Mouse (Mus musculus) CD4-positive, CD25-positive, alpha-beta regulatory T cell, adult 2 months (primary cell): ENCODE data around the gene Igsf9.

Experiments
- DNase-seq: peaks from one replicate; pipeline ENCODE4 v3.0.0-alpha.2; 2012; ENCODE audit warnings: low read depth, low spot score

The Igsf9 gene

GRCm38 (mm10) chr1:172515396-172515795 is 33.8 kb downstream of the Igsf9 start:
- DNase-seq, result no peak

GRCm38 (mm10) chr1:172518013-172518412 is 36.4 kb downstream of the Igsf9 start:
- DNase-seq, result peak; percentile 59

- DNase-seq, result no peak
These were observed 38.1 kb downstream of the Igsf9 start for GRCm38 (mm10) chr1:172519644-172520043.

GRCm38 (mm10) chr1:172520576-172521440 is 39.2 kb downstream of the Igsf9 start, which contains the start of gene Cfap45:
Gene Cfap45 (plus strand): TSS chr1:172520801.
- DNase-seq, result peak; percentile 92

GRCm38 (mm10) chr1:172522524-172522923 is 40.9 kb downstream of the Igsf9 start:
- DNase-seq, result no peak

- DNase-seq, result no peak
These were observed 42.1 kb downstream of the Igsf9 start for GRCm38 (mm10) chr1:172523699-172524101.

GRCm38 (mm10) chr1:172525027-172525764 is 43.6 kb downstream of the Igsf9 start:
- DNase-seq, result peak; percentile 56

GRCm38 (mm10) chr1:172525971-172526370 is 44.4 kb downstream of the Igsf9 start:
- no peak for DNase-seq

- DNase-seq, result peak; percentile 69
These were observed 44.9 kb downstream of the Igsf9 start for GRCm38 (mm10) chr1:172526380-172527081.

- no peak for DNase-seq
These were observed 45.8 kb downstream of the Igsf9 start for GRCm38 (mm10) chr1:172527431-172527830.

GRCm38 (mm10) chr1:172528701-172529100 is 47.1 kb downstream of the Igsf9 start:
- peak; percentile 94 for DNase-seq

- no peak for DNase-seq
These were observed 49.1 kb downstream of the Igsf9 start for GRCm38 (mm10) chr1:172530544-172531220.

GRCm38 (mm10) chr1:172532551-172532950 is 51.0 kb downstream of the Igsf9 start:
- no peak for DNase-seq

- no peak for DNase-seq
These were observed 53.5 kb downstream of the Igsf9 start for GRCm38 (mm10) chr1:172535116-172535515.

GRCm38 (mm10) chr1:172539827-172540226 is 58.2 kb downstream of the Igsf9 start:
- DNase-seq, result no peak

- no peak for DNase-seq
These were observed 58.8 kb downstream of the Igsf9 start for GRCm38 (mm10) chr1:172540283-172540820.

GRCm38 (mm10) chr1:172546062-172546461 is 64.5 kb downstream of the Igsf9 start:
- no peak for DNase-seq
